Mouse (Mus musculus) mature B cell (primary cell): ENCODE results near the gene Invs.
"Not testable (repeated sequence)": the region's sequence is repeated elsewhere in the genome, so short reads cannot be mapped to it uniquely, and the experiment has no call there.

ENCODE experiments used
- in situ Hi-C: fragments of 300-500 bp; cut with MboI; formaldehyde crosslinking; loops from 2 replicates; pipeline ENCODE4 v1.14.3; 2019

Invs gene

DNA sequence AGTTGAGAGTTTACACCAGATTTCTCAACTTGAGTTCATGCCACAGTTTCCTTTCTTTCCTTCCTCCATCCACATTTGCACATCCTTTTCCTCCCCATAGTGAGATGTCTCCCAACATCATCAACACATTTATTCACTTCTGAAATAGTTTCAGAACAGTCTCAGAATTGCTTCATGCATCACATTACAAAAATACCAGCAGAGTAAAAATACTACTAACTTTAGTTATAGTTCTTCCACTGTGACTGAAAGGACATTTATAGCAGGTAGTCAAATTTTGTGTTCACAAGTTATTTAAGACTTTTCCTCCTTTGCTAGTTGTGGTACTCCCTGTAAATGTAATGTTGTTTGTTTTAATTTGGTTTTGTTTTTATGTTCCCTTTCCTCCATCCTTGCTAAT, 47.6 kb downstream of the Invs start:
- in situ Hi-C loops: no loop called here

DNA sequence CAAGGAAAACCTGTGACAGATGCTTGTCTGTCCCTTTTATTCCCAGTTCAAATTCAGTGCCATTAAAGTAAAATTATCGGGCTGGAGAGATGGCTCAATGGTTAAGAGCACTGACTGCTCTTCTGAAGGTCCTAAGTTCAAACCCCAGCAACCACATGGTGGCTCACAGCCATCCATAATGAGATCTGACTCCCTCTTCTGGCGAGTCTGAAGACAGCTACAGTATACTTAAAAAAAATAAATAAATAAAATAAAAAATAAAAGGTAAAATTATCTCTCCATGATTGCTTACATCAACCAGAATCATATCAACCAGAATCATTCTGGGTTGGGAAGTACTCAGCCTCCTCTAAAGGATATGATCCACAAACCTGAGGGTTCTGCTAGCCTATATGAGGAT, 48.5 kb downstream of the Invs start:
- in situ Hi-C loops: no loop called here

DNA sequence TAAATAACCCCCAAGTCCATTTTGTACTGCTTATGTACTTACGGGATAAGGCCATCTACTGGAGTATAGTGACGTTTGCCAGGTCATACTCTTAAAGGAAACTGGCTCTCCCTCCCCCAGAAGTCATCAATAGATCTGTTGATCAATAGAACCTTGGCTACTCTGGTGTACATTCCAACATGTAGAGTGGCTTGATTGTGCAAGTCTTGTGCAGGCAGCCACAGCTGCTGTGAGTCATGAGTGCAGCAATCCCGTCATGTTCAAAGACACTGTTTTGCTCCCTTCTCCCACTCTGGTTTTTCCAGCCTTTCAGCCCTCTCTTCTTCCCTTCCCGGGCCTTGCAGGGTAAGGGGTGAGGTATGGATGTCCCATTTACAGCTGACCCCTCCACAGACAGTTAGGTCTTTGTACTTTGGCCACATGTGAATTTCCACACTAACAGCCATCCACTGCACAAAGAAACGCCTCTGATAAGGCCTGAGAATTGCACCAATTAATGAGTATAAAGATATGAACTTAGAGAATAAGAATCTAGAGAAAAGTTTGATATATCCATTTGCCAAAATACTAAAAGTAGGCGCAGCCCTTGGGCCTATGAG, 53.0 kb downstream of the Invs start:
- in situ Hi-C loops: no loop called here

DNA sequence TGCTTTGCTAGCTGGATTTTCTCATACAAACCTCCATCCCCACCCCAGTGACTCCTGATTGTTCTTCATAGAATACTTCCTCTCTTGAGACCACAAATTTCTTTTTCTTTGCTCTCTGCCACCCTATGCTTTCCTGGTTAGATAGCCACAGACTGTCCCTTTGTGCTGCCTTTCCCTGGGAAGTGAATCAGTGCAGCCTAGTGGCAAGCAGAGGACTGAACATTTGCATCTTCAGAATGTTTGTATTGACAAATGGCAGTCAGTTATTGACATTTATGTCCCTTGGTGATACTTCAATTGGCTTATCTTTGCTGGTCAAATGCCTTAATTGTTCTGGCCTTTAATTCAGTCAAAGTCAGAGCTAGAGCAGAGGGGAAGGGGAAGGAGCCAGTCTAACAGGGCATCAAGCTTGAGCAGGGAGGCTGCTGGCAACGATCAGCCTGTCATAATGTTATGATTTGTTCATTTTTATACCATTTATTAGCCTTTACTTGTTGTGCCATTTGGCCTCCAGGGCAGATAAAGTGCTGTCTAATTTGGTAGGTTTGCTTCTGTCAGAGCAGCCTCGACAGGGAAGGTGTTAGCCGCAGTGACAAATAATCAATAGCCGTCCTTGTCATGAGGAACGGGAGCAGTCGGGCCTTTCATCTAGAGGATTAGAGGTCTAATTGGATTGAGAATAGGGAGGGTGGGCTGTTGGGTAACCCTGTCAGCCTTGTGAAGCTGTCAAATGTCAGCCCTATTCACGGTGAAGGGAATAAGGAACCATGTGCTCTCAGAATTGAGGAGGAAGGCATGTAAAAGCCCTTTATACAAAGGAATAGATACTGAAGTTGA, 55.6 kb downstream of the Invs start:
- in situ Hi-C loops: no loop called here

DNA sequence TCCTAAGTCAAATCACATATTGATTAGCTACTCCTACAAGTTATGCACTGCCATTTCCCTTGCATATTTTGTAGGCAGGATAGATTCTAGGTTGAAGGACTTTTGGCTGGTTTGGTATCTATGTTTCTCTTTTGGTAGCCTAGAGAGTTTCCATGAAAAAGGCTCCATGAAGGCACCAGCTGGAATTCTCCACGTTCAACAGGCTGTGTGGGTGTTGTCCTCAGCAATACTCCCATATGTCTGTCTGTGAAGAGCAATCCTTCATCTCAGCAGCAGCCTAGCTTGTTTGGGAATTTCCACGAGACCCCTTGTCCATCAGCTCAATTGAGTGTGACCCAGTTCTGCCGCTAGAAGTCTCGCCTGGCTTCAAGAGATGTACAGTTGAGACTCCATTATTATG, 63.1 kb downstream of the Invs start:
- in situ Hi-C loops: no loop called here

DNA sequence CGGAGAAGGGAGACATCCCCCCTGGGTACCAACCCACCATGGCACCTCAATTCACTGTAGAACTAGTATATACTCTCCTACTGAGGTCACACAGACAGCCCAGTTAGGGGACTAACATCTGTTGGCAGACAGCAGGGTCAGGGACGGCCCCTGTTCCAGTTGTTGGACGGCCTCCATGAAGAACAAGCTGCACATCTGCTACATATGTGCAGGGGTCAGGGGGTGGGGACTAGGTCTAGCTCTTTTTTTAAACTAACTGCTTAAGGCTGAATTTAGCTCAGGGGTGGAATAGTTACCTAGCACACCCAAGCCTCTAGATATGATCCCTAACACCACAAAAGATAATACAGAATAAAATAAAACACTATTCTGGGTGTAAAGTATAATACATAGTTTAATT, 82.8 kb downstream of the Invs start:
- in situ Hi-C loops: no loop called here

DNA sequence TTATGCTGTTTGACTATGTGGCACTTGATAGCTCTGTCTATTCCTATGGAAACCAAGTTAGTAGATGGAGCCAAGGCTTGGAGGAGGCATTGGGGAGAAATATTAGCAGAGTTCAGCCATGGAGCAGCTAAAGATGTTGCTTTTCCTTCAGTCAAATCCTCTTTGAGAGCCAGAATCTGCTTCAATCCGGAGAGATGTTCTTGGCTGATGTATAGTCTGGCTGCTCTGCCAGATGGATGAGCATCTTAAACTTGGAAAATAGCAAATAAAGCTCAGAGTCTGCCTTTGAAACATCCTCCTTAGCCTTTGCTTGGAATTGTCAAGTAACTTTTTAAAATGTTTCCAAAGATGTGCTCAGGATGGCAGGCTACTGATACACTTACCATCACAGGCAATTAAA, 91.5 kb downstream of the Invs start:
- in situ Hi-C loops: no loop called here

DNA sequence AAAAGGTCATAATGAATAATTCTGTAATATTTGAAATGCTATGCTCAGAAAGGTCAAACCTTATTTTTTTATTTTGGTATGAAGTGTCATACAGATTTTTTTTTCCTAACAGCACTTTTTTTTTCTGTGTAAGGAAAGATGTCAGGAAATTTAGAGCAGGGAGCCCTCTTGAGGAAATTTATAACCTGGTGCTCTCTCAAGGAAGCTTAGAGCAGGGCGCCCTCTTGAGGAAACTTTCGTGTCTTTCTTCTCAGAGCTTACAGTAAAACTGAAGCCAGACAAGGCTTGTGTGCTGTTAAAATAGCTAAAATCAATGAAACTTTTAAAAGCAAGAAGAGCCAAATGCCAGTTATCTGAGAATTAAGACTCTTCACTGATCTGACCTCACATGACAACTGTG, 101.4 kb downstream of the Invs start:
- in situ Hi-C loops: loop anchor here (10.0 kb wide), 1 partner anchor 156 kb away; no protein-coding TSS in a partner anchor

DNA sequence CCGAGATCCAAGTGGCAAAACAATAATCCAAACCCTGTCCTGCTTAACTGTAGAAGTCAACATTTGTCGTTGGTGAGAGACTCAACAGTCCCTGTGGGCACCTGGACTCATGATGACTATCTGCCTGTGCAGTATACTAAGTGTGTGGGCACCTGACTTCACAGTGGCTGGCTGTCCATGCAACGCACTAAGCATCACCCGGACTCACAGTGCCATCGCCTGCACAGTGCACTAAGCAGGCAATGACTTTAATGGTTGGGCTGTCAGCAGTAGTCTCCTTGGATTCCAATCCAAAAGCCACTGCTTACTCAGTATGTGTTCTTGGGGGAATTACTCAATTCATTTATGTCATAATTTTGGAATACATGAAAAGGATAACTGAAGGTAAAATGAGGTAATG, 102.9 kb downstream of the Invs start:
- in situ Hi-C loops: loop anchor here (10.0 kb wide), 1 partner anchor 158 kb away; no protein-coding TSS in a partner anchor

DNA sequence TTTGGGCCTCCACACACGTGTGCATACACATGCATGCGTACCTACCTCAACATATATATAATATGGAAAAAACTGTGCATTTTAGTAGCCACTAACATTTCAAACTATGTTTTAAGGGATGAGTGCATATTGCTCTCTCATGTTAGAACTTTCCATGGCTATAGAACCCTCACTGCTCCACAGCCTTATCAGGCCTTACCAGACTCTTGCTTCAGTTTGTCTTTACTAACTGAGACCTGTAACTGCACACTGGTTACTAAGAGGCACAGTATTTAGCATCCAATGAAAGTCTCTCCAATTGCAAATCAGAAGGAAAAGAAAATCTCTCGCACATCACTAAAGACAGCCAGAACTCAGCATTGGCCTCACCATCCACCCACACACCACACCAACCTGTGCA, 117.4 kb downstream of the Invs start:
- in situ Hi-C loops: no loop called here

DNA sequence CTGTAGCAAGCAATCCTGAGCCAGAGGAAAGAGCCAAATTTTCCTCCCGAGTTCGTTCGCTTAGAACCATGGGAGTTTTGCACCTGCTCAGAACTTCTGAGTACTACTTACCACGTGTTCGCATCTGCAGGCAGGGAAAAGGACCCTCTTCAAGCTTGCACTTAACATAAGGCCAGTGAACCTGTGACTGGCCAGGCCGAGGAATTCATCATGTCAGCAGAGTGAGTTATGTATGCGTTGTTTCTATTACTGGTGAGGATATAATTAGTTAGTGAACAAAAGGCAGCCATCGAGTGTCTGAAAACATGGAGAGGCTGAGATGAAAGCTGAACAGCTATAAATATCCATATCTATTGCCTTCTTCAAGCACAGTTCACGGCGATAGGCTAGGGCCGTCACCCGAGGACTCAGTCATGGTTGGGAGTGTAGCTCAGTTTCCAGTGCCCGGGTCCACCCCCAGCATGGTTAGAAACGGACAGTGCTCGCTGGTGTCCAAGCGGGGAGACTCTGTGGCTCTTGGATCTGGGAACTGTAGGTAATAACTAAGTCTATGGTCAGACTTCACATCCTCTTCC, 123.6 kb downstream of the Invs start:
- in situ Hi-C loops: no loop called here

DNA sequence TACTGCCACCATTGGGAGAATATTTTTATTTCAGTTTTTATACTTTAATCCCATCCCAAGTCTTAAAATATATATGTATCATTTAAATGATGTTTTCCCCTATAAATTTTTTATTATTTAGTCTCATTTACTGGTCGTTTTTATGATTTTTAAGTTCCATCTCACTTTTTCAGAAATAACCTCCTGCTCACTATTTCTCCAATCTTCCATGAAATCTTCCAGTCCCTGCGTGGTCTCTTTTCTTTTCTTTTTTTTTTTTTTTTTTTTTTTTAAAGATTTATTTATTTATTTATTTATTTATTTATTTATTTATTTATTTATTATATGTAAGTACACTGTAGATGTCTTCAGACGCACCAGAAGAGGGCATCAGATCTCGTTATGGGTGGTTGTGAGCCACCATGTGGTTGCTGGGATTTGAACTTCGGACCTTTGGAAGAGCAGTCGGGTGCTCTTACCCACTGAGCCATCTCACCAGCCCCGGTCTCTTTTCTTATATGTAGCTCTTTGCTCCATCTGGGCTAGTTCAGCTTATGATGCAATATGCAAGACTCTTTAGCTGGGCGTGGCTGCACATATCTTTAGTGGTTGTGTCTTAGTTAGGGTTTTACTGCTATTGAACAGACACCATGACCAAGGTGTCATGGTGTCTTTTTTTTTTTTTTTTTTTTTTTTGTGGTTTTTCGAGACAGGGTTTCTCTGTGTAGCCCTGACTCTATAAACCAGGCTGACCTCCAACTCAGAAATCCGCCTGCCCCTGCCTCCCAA, 126.3 kb downstream of the Invs start:
- in situ Hi-C loops: not testable (repeated sequence)

DNA sequence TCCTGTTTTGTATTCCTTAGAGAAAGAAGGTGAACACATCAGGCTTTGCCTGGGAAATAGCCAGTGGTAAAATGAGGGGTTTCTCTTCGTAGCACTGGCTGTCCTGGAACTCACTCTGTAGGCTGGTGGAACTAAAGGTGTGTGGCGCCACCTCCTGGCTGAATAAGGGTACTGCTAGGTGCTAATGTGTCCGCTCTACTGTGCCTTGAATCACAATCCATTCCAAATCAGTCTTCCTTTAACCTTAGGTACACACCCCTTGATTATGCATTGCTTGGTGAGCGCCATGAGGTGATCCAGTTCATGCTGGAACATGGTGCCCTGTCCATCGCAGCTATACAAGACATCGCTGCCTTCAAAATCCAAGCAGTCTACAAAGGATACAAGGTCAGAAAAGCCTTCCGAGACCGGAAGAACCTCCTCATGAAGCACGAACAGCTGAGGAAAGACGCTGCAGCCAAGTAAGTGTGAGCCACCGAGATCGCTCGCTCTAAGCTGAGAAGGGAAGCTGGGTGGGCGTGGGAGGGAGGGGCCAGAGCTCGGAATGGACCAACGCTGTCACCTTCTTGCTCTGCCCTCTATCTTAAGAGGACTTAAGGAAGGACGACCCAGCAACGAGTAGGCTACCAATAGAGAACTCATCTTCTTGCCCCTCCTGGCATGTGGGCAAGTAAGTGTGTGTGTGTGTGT, 127.9 kb downstream of the Invs start:
- in situ Hi-C loops: no loop called here

DNA sequence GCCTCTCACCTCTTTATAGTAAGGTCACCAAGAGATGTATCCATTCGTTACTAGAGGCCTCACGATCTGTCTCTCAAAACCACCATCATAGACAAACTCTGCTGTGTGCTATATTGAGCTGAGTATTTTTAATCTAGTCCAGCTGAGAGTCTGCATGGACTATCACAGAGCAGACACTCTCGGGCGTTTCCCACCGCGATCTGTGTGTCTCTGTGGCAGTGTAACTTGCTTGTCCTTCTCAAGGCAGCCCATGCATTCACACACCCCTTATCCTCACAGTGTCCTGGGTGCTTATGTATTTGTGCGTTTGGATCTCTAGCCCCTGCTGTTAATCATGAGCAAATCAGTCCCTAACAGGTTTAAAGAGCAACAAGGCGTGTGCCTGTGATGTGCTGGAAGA, 133.9 kb downstream of the Invs start:
- in situ Hi-C loops: no loop called here

DNA sequence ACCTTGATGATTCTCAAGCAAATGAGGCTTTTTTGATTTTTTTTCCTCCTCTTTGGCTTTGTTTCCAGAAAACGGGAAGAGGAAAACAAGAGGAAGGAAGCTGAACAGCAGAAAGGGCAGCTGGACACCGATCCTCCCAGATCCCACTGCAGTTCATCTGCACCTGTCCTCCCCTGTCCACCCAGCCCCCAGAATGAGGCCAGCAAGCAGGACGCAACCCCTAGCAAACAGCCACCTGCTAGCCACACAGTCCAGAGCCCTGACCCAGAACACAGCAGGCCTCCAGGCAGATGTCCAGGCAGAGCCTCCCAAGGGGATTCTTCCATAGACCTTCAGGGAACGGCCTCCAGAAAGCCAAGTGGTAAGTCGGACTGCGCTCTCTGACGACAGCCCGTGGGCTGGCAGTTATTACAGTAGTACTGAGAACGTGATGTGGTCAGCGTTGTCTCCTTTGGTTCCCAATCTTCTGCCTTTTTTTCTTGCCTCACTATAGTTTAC, 136.3 kb downstream of the Invs start:
- in situ Hi-C loops: no loop called here

DNA sequence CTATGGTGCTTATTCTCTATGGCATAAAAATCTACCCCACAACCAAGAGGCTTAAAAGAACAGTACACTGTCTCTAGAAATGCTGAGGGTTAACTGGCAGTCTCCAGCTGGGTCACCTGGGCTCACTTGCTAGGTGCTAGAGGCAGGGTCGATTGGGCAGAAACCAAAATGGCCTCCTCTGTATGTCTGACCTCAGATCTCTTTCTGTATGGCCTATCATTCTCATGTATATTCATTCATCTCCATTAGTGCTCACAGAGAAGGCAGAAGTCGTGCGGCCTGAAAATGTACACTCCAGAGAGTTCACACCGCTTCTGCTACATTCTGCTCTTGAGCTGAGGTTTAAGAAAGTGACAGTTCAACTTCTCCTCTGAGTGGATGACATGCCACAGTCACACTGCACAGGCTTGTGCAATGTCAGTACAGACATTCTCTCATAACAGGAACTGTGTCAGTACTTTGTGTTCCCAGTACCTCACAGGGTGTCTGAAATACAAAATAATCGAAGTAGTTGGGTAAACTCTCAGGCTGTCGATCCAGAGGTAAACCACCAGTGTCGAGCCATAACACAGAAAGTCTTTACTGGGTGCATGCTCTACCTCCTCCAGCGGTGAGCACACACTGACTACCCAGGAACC, 139.4 kb downstream of the Invs start:
- in situ Hi-C loops: no loop called here

DNA sequence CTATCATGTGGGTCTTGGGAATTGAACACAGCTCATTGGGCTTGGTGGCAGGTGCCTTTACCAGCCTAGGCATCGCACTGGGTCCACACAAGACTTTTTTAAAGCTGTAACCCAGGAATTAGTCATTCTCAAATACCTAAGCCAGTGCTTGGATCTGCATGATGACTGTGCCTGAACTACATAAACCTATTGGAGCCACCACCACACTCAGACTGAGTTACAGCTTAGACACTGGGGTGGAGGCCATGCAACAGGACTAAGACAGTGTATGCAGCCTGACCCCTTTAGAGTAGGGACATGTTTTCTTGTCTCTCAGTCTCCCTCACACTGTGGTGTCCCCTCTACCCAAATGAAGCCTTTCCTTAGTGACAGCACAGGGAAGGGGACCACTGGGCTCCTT, 143.1 kb downstream of the Invs start:
- in situ Hi-C loops: no loop called here

DNA sequence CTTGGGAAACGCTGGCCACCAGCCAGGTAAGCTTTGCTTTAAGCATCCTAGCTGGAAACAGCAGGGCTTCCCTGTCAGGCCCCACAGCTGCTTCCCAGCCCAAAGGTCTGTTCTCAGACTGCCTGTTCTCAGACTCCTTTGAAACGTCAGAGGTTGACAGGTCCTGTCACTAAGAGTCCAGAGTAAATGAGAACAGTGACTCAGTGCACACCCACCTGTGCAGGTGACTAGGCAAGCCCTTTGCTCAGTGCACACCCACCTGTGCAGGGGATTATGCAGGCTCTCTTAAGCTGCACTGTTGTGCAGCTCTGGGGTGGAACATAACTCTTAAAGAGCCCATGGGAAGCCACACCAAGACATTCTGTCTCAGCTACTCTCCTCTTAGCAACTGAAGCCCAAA, 144.2 kb downstream of the Invs start:
- in situ Hi-C loops: no loop called here

DNA sequence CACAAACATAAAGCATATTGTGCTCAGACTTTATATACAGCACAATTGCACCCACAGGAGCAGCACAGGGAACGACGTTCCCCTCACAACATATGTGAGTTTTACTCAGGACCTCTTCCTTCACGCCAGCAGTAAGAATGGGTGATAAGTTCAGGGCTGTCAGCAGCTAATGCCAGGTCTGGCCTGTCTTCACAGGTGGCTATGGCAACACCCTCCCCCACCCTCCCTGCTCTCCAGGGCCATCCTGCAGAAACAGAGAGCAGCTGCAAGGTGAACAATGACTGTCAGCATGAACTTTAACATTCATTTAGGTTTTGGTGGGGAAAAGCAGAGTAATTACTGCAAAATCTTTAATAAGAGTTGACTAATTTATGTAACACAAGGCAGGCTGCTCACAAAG, 147.9 kb downstream of the Invs start:
- in situ Hi-C loops: no loop called here

DNA sequence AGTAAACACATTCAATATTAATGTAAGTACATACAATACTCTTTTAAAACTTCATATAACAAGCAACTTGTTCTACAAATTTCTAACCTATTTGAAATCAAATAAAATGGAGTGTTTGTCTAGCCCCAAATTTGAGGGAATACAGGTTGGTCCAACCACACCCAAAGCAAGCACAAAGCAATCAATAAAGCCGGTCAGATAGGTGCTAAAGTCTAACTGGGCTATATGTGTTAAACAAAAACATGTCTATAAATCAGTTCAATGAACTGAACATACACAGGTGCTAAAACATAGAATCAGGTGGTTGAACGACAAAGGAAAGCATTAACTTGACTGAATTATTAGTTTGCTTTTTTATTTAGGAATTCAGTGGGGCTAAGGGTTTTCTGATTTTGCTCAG, 148.5 kb downstream of the Invs start:
- in situ Hi-C loops: no loop called here

DNA sequence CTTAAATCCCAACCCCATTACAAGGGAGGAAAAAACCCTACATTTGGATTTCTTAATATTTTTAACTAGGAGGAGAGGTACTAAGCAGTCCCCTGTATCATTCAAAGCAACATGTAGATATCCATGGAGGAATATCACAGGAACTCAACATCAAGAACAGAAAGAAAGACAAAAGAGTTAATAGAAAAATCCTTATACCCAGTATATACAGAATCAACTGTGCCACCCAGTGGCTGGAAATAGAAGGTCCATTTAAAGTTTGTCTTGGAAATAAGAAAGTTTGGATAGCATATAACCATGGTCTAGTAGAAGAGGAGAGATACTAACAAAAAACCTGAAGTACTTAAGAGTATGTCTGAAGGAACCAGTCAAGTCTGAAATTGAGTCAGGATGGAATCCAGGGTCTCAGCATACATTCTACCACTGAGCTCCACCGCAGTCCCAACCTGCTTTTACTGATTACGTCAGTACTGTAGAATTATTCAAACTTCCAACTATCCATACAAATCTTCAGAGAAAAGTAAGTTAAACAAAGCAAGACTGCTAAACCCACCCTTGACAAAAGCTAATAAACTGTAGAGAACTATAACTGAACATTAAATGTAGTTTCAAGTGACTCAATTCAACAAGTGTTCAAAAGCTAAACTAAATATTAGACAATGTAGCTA, 174.7 kb downstream of the Invs start:
- in situ Hi-C loops: no loop called here
